Mouse (Mus musculus): ENCODE results near the gene Rfc5. TPM values are rescaled to one million over a fixed set of nuclear protein-coding genes. Genes with fewer than 3 reads are reported as not detected.
"Not testable (repeated sequence)": the region's sequence is repeated elsewhere in the genome, so short reads cannot be mapped to it uniquely, and the experiment has no call there.

Gene Rfc5
- polyA plus RNA-seq, 1 experiment from 2014 or later = 128 TPM

DNA sequence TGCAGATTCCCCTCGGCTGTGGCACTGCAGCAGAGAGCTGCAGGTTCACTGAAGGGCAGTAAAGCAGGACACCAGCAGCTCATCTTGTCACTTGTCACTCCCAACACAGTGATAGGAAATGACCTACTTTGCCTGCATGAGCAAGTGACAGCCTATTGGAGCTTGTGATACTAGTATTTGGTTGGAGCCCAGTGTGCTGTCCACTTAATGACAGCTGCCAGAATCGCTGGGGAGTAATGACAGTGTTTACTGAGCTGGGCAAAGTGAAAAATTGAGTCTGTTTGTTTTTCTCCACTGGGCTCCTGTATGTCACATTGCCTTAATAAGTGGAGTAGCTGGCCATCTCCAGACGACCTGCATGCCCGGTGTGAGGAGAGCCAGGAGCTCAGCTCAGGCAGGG is 8.6 kb downstream of the Rfc5 start:
- H3K4me2 ChIP-seq (replicated peaks; ENCODE audit: low read depth, low read length) = no peak overlapping the region
- WGBS = 80% methylated on average over 4 of the region's 4 CpGs
- ATAC-seq (ENCODE audit: low FRiP score, low TSS enrichment) = no peak

DNA sequence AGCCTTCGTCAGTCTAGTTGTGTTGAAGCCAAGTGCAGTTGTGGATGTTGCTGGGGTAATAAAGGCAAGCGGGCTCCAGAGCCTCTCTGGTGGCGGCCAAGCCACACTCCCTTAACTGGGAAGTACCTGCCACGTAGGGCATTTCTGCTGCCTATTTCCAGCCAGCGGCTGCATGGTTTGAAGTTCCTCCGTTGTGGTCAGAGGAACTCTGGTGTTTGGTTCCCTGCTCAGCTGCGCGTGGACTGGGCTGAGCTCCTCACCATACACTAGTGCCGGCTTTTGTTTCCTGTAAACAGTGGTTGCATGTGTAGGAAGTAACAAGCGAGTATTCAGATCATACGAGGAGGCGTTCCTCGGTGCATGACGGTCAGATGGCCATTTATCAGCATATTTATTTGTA is 11.1 kb downstream of the Rfc5 start:
- not testable (repeated sequence) for H3K4me1 ChIP-seq (ENCODE audit: insufficient read depth, low read length); H3K9me3 ChIP-seq (ENCODE audit: low read length); ATAC-seq (ENCODE audit: low FRiP score, low TSS enrichment); H3K27ac ChIP-seq (ENCODE audit: low read length); H3K9ac ChIP-seq (replicated peaks; ENCODE audit: low read length); H3K4me2 ChIP-seq (replicated peaks; ENCODE audit: low read depth, low read length); H3K27me3 ChIP-seq (ENCODE audit: insufficient read depth, low read length); H3K4me3 ChIP-seq (ENCODE audit: low read length)
- 88% methylated on average over 14 of the region's 14 CpGs for WGBS
- peaks cover 72% of the 10 kb centered on the region for H3K36me3 ChIP-seq (ENCODE audit: insufficient read depth, low read length)

More for the DNA sequence above, 8.6 kb downstream of the Rfc5 start:
- H3K9me3 ChIP-seq (ENCODE audit: low read length) = no peaks in the 10 kb centered on the region
- no peak overlapping the region for H3K27ac ChIP-seq (ENCODE audit: low read length)
- H3K27me3 ChIP-seq (ENCODE audit: insufficient read depth, low read length) = no peaks in the 10 kb centered on the region
- H3K4me1 ChIP-seq (ENCODE audit: insufficient read depth, low read length) = no peaks in the 10 kb centered on the region
- no peak overlapping the region for H3K9ac ChIP-seq (replicated peaks; ENCODE audit: low read length)
- no peak overlapping the region for H3K4me3 ChIP-seq (ENCODE audit: low read length)
- peaks cover 61% of the 10 kb centered on the region for H3K36me3 ChIP-seq (ENCODE audit: insufficient read depth, low read length)

DNA sequence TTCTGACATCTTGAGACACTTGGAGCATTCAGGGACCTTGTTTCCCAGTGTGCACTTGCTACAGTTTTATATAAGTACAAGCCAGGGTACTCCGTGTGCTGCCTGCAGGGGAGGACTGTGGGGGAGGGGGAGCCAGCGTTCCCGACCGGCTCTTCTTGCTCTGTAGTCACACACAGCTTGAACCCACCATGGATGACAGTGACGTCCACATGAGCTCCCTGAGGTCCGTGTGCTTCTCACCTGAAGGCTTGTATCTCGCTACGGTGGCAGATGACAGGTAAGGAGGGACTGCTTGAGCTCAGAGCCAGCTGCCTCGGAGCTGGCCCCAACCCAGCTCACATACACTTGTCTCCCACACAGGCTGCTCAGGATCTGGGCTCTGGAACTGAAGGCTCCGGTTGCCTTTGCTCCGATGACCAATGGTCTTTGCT is 12.5 kb downstream of the Rfc5 start:
- no peaks in the 10 kb centered on the region for H3K9me3 ChIP-seq (ENCODE audit: low read length)
- H3K27me3 ChIP-seq (ENCODE audit: insufficient read depth, low read length) = no peaks in the 10 kb centered on the region
- no peak overlapping the region for H3K27ac ChIP-seq (ENCODE audit: low read length)
- no peak overlapping the region for H3K4me3 ChIP-seq (ENCODE audit: low read length)
- H3K4me2 ChIP-seq (replicated peaks; ENCODE audit: low read depth, low read length) = no peak overlapping the region
- ATAC-seq (ENCODE audit: low FRiP score, low TSS enrichment) = no peak
- H3K36me3 ChIP-seq (ENCODE audit: insufficient read depth, low read length) = peaks cover 72% of the 10 kb centered on the region
- no peak overlapping the region for H3K9ac ChIP-seq (replicated peaks; ENCODE audit: low read length)
- 75% methylated on average over 11 of the region's 11 CpGs for WGBS
- no peaks in the 10 kb centered on the region for H3K4me1 ChIP-seq (ENCODE audit: insufficient read depth, low read length)

DNA sequence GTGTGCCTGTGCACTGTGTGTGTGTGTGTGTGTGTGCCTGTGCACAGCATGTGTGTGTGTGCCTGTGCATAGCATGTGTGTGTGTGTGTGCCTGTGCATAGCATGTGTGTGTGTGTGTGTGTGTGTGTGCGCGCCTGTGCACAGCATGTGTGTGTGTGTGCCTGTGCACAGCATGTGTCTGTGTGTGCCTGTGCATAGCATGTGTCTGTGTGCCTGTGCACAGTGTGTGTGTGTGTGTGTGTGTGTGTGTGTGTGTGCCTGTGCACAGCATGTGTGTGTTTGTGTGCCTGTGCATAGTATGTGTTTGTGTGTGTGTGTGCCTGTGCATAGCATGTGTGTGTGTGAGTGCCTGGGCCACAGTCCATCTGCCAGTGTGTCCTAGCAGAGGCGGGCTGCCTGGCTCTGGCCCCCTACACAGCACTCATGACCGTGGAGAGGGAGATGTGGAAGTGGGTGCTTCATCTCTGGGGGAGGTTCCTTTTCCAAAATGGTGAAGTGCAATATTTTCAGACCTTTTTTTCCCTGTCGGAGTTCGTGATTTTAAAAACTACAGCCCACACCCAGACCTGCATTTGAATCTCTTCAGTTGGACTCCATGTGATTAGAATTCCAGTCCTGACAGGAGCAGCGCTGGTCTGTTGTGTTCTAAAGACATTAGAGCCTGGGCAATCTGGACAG is 14.3 kb downstream of the Rfc5 start:
- WGBS = 89% methylated on average over 7 of the region's 7 CpGs
- Histone ChIP-seq H3K36me3 (ENCODE audit: insufficient read depth, low read length) (peaks cover 69% of the 10 kb centered on the region), H3K4me3 (ENCODE audit: low read length) (no peak overlapping the region), H3K4me2 (replicated peaks; ENCODE audit: low read depth, low read length) (no peak overlapping the region), H3K4me1 (ENCODE audit: insufficient read depth, low read length) (no peaks in the 10 kb centered on the region), H3K27me3 (ENCODE audit: insufficient read depth, low read length) (no peaks in the 10 kb centered on the region), H3K9me3 (ENCODE audit: low read length) (no peaks in the 10 kb centered on the region), H3K27ac (ENCODE audit: low read length) (no peak overlapping the region), H3K9ac (replicated peaks; ENCODE audit: low read length) (no peak overlapping the region)
- ATAC-seq (ENCODE audit: low FRiP score, low TSS enrichment) = no peak

DNA sequence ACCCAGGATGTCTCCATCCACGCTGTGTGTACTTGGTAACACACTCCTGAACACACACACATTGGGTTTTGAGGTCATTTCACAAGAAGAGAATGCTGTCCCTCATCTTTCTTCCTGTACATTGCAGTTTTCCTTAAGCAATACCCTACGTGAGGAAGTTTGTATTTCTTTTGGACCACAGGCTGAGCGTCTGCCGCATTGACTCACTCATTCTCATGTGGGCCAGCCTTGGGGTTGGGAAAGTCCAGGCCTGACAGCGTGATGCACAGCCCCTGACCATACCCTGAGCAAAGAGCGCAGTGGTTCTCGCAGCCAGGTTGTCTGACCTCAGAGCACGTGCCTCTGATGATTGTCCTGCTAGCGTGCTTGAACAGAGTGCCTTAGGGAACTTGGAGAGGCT is 15.4 kb downstream of the Rfc5 start:
- no peak overlapping the region for H3K27ac ChIP-seq (ENCODE audit: low read length)
- ATAC-seq (ENCODE audit: low FRiP score, low TSS enrichment) = no peak
- H3K4me2 ChIP-seq (replicated peaks; ENCODE audit: low read depth, low read length) = no peak overlapping the region
- H3K27me3 ChIP-seq (ENCODE audit: insufficient read depth, low read length) = no peaks in the 10 kb centered on the region
- H3K9ac ChIP-seq (replicated peaks; ENCODE audit: low read length) = no peak overlapping the region
- H3K4me1 ChIP-seq (ENCODE audit: insufficient read depth, low read length) = no peaks in the 10 kb centered on the region
- peaks cover 76% of the 10 kb centered on the region for H3K36me3 ChIP-seq (ENCODE audit: insufficient read depth, low read length)
- no peaks in the 10 kb centered on the region for H3K9me3 ChIP-seq (ENCODE audit: low read length)
- 87% methylated on average over 9 of the region's 9 CpGs for WGBS
- H3K4me3 ChIP-seq (ENCODE audit: low read length) = no peak overlapping the region

DNA sequence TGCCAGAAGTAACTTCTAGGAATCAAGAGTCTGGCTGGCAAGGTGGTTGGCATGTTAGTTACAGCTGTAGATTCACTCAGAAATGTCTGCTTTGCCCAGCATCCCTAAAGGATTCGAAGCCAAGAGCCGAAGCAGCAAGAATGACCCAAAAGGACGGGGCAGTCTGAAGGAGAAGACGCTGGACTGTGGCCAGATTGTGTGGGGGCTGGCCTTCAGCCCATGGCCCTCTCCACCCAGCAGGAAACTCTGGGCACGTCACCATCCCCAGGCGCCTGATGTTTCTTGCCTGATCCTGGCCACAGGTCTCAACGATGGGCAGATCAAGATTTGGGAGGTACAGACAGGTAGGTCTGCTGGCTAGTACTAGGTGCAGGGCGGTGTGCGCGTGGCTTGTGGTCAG is 18.3 kb downstream of the Rfc5 start:
- Histone ChIP-seq H3K9me3 (ENCODE audit: low read length) (no peaks in the 10 kb centered on the region), H3K4me3 (ENCODE audit: low read length) (no peak overlapping the region), H3K36me3 (ENCODE audit: insufficient read depth, low read length) (peaks cover 68% of the 10 kb centered on the region), H3K4me2 (replicated peaks; ENCODE audit: low read depth, low read length) (no peak overlapping the region), H3K27me3 (ENCODE audit: insufficient read depth, low read length) (no peaks in the 10 kb centered on the region), H3K4me1 (ENCODE audit: insufficient read depth, low read length) (no peaks in the 10 kb centered on the region), H3K27ac (ENCODE audit: low read length) (no peak overlapping the region), H3K9ac (replicated peaks; ENCODE audit: low read length) (no peak overlapping the region)
- WGBS = 77% methylated on average over 10 of the region's 10 CpGs
- ATAC-seq (ENCODE audit: low FRiP score, low TSS enrichment) = no peak

DNA sequence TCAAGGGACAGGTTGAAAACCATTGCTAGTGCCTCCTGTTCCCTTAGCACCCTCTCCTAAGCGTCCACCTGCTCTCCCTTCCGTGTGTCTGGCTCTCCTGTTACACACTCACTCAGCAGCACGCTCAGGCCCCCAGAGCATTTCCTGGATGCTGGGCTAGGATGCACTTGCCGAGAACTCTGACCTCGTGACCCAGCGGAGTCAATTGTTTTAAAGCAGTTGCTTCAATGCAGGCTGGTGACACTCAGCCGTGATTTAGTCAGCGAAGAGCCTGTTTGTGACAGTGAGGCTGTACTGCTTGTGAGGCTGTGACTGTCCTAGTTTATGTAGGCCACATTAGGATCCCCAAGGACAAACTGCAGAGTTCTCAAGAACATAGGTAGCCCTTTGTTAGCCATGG is 21.6 kb downstream of the Rfc5 start:
- no peaks in the 10 kb centered on the region for H3K9me3 ChIP-seq (ENCODE audit: low read length)
- H3K27ac ChIP-seq (ENCODE audit: low read length) = no peak overlapping the region
- H3K4me3 ChIP-seq (ENCODE audit: low read length) = no peak overlapping the region
- no peak for ATAC-seq (ENCODE audit: low FRiP score, low TSS enrichment)
- H3K27me3 ChIP-seq (ENCODE audit: insufficient read depth, low read length) = no peaks in the 10 kb centered on the region
- 20% methylated on average over 8 of the region's 8 CpGs for WGBS
- peaks cover 48% of the 10 kb centered on the region for H3K36me3 ChIP-seq (ENCODE audit: insufficient read depth, low read length)
- H3K4me2 ChIP-seq (replicated peaks; ENCODE audit: low read depth, low read length) = no peak overlapping the region
- peaks cover 18% of the 10 kb centered on the region for H3K4me1 ChIP-seq (ENCODE audit: insufficient read depth, low read length)
- no peak overlapping the region for H3K9ac ChIP-seq (replicated peaks; ENCODE audit: low read length)

DNA sequence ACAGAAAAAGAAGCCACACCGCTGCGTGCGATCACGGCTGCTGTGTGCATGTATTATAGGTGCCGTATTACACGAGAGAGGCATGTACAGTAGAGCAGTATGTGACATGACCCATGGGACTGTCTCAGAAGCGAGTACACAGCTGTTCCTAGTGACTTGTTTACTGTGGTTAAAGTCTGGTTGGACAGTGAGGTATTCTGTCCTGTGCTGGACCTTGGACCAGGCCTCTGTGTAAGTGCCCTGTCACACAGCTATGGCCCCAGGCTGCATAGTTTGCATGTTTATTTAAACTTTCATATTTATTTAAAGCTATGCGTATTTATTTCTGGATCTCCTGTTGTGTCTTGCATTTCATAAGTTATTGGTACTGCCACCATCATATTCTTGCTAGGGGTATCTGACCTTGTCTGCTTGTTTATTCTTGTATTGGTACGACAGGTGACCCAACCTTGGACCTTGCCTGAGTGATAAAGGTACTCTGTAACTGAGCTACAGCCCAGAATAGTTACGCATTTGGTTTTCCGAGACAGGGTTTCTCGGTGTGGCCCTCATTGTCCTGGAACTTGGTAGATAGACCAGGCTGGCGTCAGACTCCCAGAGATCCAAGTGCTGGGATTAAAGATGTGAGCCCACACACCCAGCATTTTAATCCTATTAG is 22.8 kb downstream of the Rfc5 start:
- H3K36me3 ChIP-seq (ENCODE audit: insufficient read depth, low read length) = peaks cover 37% of the 10 kb centered on the region
- H3K4me1 ChIP-seq (ENCODE audit: insufficient read depth, low read length) = peaks cover 30% of the 10 kb centered on the region
- no peaks in the 10 kb centered on the region for H3K27me3 ChIP-seq (ENCODE audit: insufficient read depth, low read length)
- H3K4me3 ChIP-seq (ENCODE audit: low read length) = no peak overlapping the region
- H3K9me3 ChIP-seq (ENCODE audit: low read length) = no peaks in the 10 kb centered on the region
- no peak overlapping the region for H3K9ac ChIP-seq (replicated peaks; ENCODE audit: low read length)
- no peak overlapping the region for H3K27ac ChIP-seq (ENCODE audit: low read length)
- no peak for ATAC-seq (ENCODE audit: low FRiP score, low TSS enrichment)
- H3K4me2 ChIP-seq (replicated peaks; ENCODE audit: low read depth, low read length) = no peak overlapping the region
- 90% methylated on average over 13 of the region's 13 CpGs for WGBS

DNA sequence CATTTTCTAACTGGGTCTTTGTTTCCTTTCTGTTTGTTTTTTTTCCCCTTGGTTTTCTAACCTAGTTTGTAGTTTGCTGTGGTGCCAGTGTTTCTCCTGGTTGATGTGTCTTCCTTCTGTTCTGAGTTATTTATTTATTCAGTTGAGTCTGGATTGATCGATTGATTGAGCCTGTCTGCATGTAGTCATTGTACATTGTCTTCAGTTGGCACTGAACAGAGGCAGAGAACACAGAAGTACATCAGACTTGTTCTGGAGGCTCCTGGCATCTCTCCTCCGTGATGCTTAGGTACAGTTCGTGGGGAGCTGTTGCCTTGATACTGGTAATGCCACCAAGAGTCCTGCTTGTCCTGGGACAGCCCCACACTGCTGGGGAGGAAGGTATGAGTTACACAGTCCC is 24.0 kb downstream of the Rfc5 start:
- no peak for ATAC-seq (ENCODE audit: low FRiP score, low TSS enrichment)

DNA sequence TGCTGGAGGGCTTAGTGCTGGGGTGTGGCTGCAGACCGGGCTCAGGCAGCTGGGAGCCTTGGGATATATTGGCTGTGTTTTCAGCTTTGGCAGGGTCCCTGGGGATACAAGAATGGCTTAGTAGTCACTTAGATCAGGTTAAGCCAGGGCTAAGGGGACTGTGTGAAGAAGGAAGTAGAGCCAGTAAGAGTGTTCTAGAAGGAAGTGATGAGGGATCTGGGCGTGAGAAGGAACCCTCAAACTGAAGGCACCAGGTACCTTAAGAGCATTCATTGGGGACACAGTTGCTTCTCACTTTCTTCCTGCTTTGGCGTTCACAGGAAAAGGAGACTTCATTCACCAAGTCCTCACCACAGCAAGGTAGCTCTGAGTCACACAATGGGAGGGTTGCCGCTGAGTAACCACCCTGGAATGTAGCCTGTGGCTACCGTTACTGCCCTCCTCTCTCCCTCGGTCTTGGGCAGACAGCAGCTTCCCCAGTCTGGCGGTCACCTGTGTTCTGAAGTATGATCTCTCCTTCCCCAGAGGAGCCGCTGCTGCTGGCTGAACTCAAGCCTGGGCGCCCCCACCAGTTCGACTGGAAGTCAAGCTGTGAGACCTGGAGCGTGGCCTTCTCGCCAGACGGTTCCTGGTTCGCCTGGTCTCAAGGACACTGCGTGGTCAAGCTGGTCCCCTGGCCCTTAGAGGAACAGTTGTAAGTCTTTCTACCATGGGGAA is 25.6 kb downstream of the Rfc5 start:
- H3K4me1 ChIP-seq (ENCODE audit: insufficient read depth, low read length) = peaks cover 58% of the 10 kb centered on the region
- H3K27ac ChIP-seq (ENCODE audit: low read length) = peak overlapping the region; percentile 56
- H3K9me3 ChIP-seq (ENCODE audit: low read length) = no peaks in the 10 kb centered on the region
- H3K4me3 ChIP-seq (ENCODE audit: low read length) = no peak overlapping the region
- 48% methylated on average over 15 of the region's 15 CpGs for WGBS
- ATAC-seq (ENCODE audit: low FRiP score, low TSS enrichment) = peak; percentile 31; the same call in 1 of the 2 replicates
- H3K27me3 ChIP-seq (ENCODE audit: insufficient read depth, low read length) = no peaks in the 10 kb centered on the region
- peaks cover 15% of the 10 kb centered on the region for H3K36me3 ChIP-seq (ENCODE audit: insufficient read depth, low read length)
- no peak overlapping the region; the same call in 1 of the 2 replicates for H3K4me2 ChIP-seq (replicated peaks; ENCODE audit: low read depth, low read length)
- H3K9ac ChIP-seq (replicated peaks; ENCODE audit: low read length) = no peak overlapping the region

More for the DNA sequence above, 24.0 kb downstream of the Rfc5 start:
- Histone ChIP-seq H3K36me3 (ENCODE audit: insufficient read depth, low read length) (peaks cover 29% of the 10 kb centered on the region), H3K9me3 (ENCODE audit: low read length) (no peaks in the 10 kb centered on the region), H3K4me3 (ENCODE audit: low read length) (no peak overlapping the region), H3K9ac (replicated peaks; ENCODE audit: low read length) (no peak overlapping the region), H3K27ac (ENCODE audit: low read length) (no peak overlapping the region), H3K4me2 (replicated peaks; ENCODE audit: low read depth, low read length) (no peak overlapping the region), H3K27me3 (ENCODE audit: insufficient read depth, low read length) (no peaks in the 10 kb centered on the region), H3K4me1 (ENCODE audit: insufficient read depth, low read length) (peaks cover 42% of the 10 kb centered on the region)
- WGBS = 81% methylated on average over 3 of the region's 3 CpGs

Measured in kidney, embryonic 16.5 days (tissue).